Mouse (Mus musculus) thymus, adult 2 months (tissue): ENCODE measurements around the gene Gm11564. TPM values are rescaled to one million over a fixed set of nuclear protein-coding genes. Genes with fewer than 3 reads are reported as not detected.
"Not testable (repeated sequence)": the region's sequence is repeated elsewhere in the genome, so short reads cannot be mapped to it uniquely, and the experiment has no call there.

Source experiments
- DNase-seq: peaks from one replicate; pipeline ENCODE4 v3.0.0; 2021
- H3K27ac ChIP-seq: fragments of 200-500 bp; 2 replicates; pipeline ENCODE4 v1.5.1; 2012; ENCODE audit warnings: low read length, control low read depth; ENCODE audit not compliant: control insufficient read depth, insufficient read depth
- H3K27me3 ChIP-seq: fragments of 200-500 bp; 2 replicates; pipeline ENCODE4 v1.6.1; 2012; ENCODE audit warnings: mild to moderate bottlenecking, low read length, moderate library complexity, mixed read lengths; ENCODE audit not compliant: control insufficient read depth, insufficient read depth
- H3K36me3 ChIP-seq: fragments of 200-500 bp; 2 replicates; pipeline ENCODE4 v1.6.1; 2012; ENCODE audit warnings: mild to moderate bottlenecking, low read length, moderate library complexity; ENCODE audit not compliant: control insufficient read depth, insufficient read depth
- H3K4me1 ChIP-seq: fragments of 200-500 bp; replicated peaks from 2 replicates; pipeline ENCODE4 v1.6.1; 2012; ENCODE audit warnings: low read length; ENCODE audit not compliant: control insufficient read depth, insufficient read depth
- H3K4me3 ChIP-seq: fragments of 200-500 bp; 2 replicates; pipeline ENCODE4 v1.5.1; 2012; ENCODE audit warnings: mild to moderate bottlenecking, low read length, control low read depth, moderate library complexity; ENCODE audit not compliant: control insufficient read depth, insufficient read depth
- CTCF ChIP-seq: fragments of 200-500 bp; IDR thresholded peaks from 2 replicates; pipeline ENCODE4 v1.5.1; 2012; ENCODE audit warnings: mild to moderate bottlenecking, control low read depth, low read length, moderate library complexity, borderline replicate concordance; ENCODE audit not compliant: control insufficient read depth, poor library complexity, insufficient read depth; ENCODE audit errors: extremely low read depth
- POLR2A ChIP-seq: fragments of 200-500 bp; IDR thresholded peaks from 2 replicates; pipeline ENCODE4 v1.6.1; 2012; ENCODE audit warnings: mild to moderate bottlenecking, low read length, control low read depth, moderate library complexity; ENCODE audit not compliant: control insufficient read depth, poor library complexity, insufficient read depth; ENCODE audit errors: extremely low read depth
- WGBS: fragments of 180-500 bp; shearing (Covaris S2); methylation state at CpG from one replicate; pipeline ENCODE4 v1.1.7; 2018; 5-methylcytosine and 5-hydroxymethylcytosine counted together
- polyA plus RNA-seq: library from polyadenylated mRNA; depleted of rRNA; stranded (reverse); fragments of >200 nt; gene quantifications from 2 replicates; pipeline ENCODE4 v1.2.3, GENCODE M21; 2012

The Gm11564 gene
- polyA plus RNA-seq, 1 experiment: not detected

DNA sequence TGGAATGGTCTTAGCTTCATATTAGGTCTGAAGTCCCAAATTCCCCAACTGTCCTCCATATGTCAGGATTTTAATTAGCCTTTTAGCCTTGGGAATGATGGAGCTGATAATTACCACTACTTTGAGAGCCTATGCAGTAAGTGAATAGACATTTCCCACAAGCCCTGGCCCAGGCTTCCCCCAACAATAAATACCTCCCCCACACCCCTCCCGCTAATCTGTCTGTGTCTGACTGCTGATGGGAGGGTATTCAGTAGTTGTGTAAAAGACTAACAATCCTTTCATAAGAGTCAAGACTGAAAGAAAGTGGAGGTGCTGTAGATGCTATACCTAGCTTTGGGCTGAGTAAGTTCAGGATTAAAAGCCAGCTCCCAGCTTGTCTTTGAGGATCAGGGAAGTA lies 26.7 kb upstream of the Gm11564 start:
- H3K4me3 ChIP-seq: no peak overlapping the region
- no peaks in the 10 kb centered on the region for H3K36me3 ChIP-seq
- 72% methylated on average over 1 of the region's 1 CpGs for WGBS
- H3K4me1 ChIP-seq: no peaks in the 10 kb centered on the region
- no peak overlapping the region for H3K27ac ChIP-seq
- no peak for DNase-seq
- no peak for TF ChIP-seq POLR2A
- no peak for TF ChIP-seq CTCF
- H3K27me3 ChIP-seq: no peaks in the 10 kb centered on the region

DNA sequence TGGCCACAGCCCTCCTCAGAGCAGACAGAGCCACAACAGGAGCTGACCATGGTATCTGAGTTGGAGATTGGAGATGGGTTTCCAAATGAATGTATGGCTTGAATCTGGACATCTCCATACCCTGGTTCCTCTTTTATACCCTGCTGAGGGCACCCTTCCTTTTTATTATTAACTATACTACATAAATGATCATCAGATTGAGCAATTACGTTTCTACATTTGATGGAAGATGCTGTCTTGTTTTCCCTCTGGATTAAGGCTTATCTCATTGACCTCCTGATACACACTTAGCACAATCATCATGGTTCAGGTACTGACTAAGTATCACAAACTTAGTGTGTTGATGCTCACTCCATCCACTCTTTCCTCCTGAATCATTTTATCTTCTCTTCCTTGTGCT lies 22.5 kb upstream of the Gm11564 start, which contains the start of gene 2300003K06Rik:
Gene 2300003K06Rik, minus strand, starts transcription at position 101 of the 400 bp plus-strand sequence.
- WGBS: 54% methylated on average over 1 of the region's 1 CpGs
- no peaks in the 10 kb centered on the region for H3K27me3 ChIP-seq
- no peak within 1 kb of the TSS for H3K27ac ChIP-seq
- no peak for DNase-seq
- H3K36me3 ChIP-seq: no peaks in the 10 kb centered on the region
- no peaks in the 10 kb centered on the region for H3K4me1 ChIP-seq
- no peak within 1 kb of the TSS for H3K4me3 ChIP-seq
- TF ChIP-seq CTCF (no peak), POLR2A (no peak)

DNA sequence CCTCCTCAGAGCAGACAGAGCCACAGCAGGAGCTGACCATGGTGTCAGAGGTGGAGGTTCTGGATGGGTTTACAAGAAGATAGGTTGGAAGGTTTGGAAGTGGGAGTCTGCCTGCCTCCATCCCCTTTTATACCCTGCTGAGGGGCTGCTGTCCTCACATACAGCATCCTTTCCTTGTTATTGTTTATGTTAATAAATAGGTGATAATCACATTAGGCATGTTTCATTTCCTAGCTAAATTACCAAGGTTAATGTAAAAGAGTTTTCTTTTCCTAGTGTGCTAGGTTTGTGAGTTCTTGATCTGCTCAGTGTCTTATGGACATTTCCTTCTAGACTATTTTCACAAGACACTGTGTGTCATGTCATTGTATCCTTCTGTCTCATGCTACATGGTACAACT lies 5.7 kb downstream of the Gm11564 start, which contains the start of gene Krtap4-13:
Gene Krtap4-13, minus strand, starts transcription at position 101 of the 400 bp plus-strand sequence.
- H3K36me3 ChIP-seq, H3K4me3 ChIP-seq, H3K4me1 ChIP-seq: not testable (repeated sequence)

DNA sequence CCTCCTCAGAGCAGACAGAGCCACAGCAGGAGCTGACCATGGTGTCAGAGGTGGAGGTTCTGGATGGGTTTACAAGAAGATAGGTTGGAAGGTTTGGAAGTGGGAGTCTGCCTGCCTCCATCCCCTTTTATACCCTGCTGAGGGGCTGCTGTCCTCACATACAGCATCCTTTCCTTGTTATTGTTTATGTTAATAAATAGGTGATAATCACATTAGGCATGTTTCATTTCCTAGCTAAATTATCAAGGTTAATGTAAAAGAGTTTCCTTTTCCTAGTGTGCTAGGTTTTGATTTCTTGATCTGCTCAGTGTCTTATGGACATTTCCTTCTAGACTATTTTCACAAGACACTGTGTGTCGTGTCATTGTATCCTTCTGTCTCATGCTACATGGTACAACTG lies 11.1 kb downstream of the Gm11564 start, which contains the start of gene Gm11554:
Gene Gm11554, minus strand, starts transcription at position 101 of the 400 bp plus-strand sequence.
- no CpG with 5 or more reads among the region's 1 CpGs for WGBS
- not testable (repeated sequence) for H3K36me3 ChIP-seq, H3K27ac ChIP-seq, H3K4me1 ChIP-seq, H3K4me3 ChIP-seq, H3K27me3 ChIP-seq, DNase-seq

More for the DNA sequence above, 5.7 kb downstream of the Gm11564 start, which contains the start of gene Krtap4-13:
- not testable (repeated sequence) for H3K27ac ChIP-seq, DNase-seq, H3K27me3 ChIP-seq

DNA sequence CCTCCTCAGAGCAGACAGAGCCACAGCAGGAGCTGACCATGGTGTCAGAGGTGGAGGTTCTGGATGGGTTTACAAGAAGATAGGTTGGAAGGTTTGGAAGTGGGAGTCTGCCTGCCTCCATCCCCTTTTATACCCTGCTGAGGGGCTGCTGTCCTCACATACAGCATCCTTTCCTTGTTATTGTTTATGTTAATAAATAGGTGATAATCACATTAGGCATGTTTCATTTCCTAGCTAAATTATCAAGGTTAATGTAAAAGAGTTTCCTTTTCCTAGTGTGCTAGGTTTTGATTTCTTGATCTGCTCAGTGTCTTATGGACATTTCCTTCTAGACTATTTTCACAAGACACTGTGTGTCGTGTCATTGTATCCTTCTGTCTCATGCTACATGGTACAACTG lies 16.6 kb downstream of the Gm11564 start, which contains the start of gene Gm11569:
Gene Gm11569, minus strand, starts transcription at position 101 of the 400 bp plus-strand sequence.
- not testable (repeated sequence) for H3K4me1 ChIP-seq, H3K36me3 ChIP-seq, DNase-seq, H3K4me3 ChIP-seq, H3K27me3 ChIP-seq, H3K27ac ChIP-seq
- WGBS: no CpG with 5 or more reads among the region's 1 CpGs

DNA sequence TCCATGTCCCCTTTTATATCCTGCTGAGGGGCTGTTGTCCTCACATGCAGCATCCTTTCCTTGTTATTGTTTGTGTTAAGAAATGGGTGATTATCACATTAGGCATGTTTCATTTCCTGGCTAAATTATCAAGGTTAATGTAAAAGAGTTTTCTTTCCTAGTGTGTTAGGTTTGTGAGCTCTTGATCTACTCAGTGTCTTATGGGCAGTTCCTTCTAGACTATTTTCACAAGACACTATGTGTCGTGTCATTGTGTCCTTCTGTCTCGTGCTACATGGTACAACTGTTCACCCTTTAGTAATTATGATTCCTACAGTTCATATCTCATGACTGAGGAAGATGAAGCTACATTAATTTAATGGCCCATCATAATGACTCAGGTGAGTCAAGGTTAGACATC lies 22.1 kb downstream of the Gm11564 start, which contains the start of gene Gm11596:
Gene Gm11596, minus strand, starts transcription at position 101 of the 400 bp plus-strand sequence.
- DNase-seq: no peak
- Histone ChIP-seq H3K4me1 (no peaks in the 10 kb centered on the region), H3K36me3 (no peaks in the 10 kb centered on the region), H3K27me3 (no peaks in the 10 kb centered on the region), H3K27ac (no peak within 1 kb of the TSS), H3K4me3 (no peak within 1 kb of the TSS)
- no peak for TF ChIP-seq CTCF
- no peak for TF ChIP-seq POLR2A
- 88% methylated on average over 2 of the region's 2 CpGs for WGBS

DNA sequence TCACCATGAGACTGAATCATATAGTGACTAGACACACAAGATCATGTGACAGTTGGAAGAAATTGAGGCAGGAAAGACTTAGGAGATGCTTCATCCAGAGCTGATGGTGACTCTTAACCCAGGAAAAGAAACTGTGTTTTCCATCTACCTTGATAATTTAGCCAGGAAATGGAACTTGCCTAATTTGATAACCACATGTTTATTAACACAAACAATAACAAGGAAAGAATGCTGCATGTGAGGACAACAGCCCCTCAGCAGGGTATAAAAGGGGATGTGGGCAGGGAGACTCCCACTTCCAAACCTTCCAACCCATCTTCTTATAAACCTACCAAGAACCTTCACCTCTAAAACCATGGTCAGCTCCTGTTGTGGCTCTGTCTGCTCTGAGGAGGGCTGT lies 30.6 kb downstream of the Gm11564 start, which contains the start of gene Krtap4-9:
Gene Krtap4-9, plus strand, starts transcription at position 301 of the 400 bp plus-strand sequence.
- H3K4me3 ChIP-seq: not testable (repeated sequence)

DNA sequence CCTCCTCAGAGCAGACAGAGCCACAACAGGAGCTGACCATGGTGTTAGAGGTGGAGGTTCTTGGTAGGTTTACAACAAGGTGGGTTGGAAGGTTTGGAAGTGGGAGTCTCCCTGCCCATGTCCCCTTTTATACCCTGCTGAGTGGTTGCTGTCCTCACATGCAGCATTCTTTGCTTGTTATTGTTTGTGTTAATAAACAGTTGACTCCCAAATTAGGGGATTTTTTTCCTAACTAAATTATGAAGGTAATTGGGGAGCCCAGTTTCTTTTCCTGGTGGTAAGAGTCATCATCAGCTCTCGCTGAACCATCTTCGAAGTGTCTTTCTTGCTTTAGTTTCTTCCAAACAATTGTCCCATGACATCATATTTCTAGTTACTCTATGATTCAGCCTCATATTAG lies 34.9 kb downstream of the Gm11564 start, which contains the start of gene Krtap4-8:
Gene Krtap4-8, minus strand, starts transcription at position 101 of the 400 bp plus-strand sequence.
- H3K27ac ChIP-seq: no peak within 1 kb of the TSS
- 96% methylated on average over 2 of the region's 2 CpGs for WGBS
- no peaks in the 10 kb centered on the region for H3K4me1 ChIP-seq
- DNase-seq: no peak
- H3K4me3 ChIP-seq: no peak within 1 kb of the TSS
- no peak for TF ChIP-seq POLR2A
- TF ChIP-seq CTCF: no peak
- no peaks in the 10 kb centered on the region for H3K27me3 ChIP-seq
- no peaks in the 10 kb centered on the region for H3K36me3 ChIP-seq

More for the DNA sequence above, 30.6 kb downstream of the Gm11564 start, which contains the start of gene Krtap4-9:
- H3K36me3 ChIP-seq, H3K4me1 ChIP-seq, H3K27ac ChIP-seq, H3K27me3 ChIP-seq, DNase-seq: not testable (repeated sequence)
